Mouse (Mus musculus) adrenal gland (tissue): Measurements from ENCODE around the gene Diexf.

Source experiments
- intact Hi-C: fragments of 180-260 bp; cut with DNase I; formaldehyde crosslinking; loops from one replicate; pipeline ENCODE4 v1.15.1; 2025

Diexf gene

DNA sequence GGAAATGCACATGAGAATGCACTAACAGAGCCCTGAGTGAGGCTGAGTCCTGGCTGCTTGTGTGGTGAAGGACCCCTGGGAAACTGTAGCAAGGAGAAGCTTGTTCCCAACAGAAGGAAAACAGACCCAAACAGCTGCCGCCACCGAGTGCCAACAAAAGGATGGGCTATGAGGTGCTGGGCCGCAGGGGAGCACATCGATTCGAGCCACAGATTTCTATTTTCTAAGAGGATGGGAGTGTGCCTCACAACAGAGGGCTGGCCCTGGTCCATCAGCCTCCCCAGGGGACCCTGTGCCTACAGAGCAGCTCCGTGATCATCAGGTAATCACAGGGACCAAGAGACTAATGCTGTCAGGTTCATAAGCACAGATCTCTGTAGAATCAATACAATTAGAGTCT is 40.9 kb downstream of the Diexf start:
- intact Hi-C loops: no loop called here

DNA sequence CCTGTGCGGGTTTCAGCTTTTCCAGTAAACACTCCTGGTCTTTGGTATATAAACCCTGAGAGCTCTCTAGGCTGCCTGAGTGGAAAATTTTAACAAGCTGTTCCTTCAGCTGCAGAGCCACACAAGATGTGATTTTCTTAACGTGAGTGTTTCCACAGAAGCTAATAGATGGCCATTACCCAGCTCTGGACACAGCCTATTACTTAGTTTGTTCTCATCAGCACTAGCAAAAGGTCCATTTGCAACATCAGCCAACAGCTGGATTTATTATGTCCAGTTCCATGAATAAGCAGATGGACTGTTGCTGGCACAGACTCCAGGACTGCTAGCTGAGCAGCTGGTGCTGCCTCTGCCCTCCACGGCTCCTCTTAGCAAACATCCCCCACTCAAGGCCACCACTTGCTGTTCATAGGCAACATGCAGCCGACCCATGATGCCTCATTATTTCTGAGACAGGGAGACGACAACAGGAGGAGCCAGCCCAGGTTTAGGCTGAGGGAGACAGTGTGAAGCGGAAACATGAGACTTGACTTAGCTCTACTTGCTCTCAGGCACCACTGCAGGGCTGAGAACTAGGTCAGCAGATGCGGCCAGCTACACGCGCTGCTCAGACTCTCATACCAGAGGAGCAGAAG is 43.1 kb downstream of the Diexf start:
- intact Hi-C loops: no loop called here

DNA sequence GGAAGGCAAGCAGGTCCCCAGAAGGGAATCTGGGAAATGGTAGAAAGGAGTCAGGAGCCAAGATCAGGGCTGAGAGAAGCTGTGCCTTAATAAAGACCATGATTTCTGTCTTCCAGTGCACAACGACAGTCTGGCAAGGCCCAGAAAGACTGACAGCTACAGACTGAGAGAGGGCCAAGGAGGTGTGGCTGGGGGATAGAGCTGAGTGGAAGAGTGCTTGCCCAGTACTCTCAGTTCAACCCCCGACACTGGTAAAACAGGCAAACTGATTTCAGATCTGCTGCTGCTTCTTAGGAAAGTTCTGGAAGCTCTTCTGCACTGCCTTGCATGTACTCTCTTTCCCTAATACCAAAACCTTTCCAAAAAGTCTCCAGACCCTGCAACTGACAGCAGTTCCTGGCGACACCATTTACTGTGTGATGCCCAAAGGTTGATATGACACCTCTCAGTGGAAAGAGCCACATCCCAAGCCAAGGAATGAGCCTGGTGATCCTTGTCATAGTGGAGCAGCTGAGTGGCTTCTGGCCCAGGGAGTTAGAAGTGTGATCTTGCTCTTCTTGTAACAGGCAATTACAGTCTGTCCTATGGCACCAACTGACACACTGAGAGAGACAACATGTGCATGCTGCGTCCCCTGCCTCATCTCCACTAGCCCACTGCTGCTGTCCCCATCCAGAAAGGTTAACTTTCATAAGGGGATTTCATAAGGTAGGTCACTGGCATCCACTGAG is 43.8 kb downstream of the Diexf start:
- intact Hi-C loops: no loop called here

DNA sequence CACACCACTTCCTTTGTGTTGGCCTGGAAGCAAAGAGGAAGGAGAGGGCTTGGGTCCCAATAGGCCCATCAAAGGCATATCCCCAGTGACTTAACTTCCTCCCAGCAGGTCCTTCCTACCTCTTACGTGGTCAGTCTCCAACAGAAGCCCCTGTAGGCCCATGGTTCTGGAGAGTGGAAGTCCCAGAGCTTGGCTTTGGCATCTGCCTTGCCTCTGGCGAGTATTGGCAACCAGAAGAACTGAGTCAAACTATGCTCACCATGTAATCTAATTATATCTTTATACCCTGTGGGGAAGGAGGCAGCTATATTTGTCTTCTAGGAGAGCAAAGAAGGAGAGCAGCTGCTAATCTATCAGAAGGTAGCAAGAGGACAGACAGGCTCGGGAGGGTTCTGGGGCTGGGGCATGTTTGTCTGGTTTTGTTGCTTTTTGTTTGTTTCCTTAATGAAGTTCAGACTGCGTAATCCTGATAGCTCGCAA is 44.5 kb downstream of the Diexf start:
- intact Hi-C loops: no loop called here

DNA sequence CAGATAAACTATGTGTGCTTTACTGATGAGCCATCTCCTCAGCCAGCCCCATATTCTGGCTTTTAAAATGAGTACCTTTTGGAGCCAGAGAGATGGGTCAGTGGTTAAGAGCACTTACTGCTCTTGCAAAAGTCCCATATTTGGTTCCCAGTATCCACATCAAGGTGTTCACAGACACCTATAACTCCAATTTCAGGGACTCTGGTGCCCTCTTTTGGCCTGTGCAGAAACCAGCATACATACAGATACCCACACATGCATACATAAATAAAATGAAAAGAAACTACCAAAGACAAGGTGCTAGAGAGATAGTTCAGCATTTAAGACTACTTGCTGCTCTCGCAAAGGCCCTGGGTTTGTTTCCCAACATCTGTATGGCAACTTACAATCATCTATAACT is 46.1 kb downstream of the Diexf start:
- intact Hi-C loops: loop anchor here (5.0 kb wide), 1 partner anchor 47 kb away; the partner anchor contains the start of gene Syt14

DNA sequence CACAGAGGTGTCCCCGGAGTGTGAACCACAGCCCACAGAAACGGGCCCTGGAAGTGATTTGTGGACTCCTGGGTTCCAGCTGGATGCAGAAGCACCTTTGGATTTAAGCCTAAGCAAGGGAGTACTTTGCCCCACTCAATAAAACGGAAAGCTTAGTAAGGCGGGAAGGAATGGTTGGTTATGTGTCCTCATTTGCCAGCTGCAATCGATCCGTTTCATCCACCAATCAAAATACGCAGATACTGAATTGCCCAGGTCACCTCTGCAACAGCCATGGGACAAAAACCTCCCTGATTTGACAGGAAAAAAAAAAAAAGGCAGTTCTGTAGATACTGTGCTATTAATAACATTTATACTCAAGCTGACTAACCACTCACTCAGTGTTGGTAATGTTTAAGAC is 47.0 kb downstream of the Diexf start:
- intact Hi-C loops: loop anchor here (5.0 kb wide), 1 partner anchor 46 kb away; the partner anchor contains the start of gene Syt14

DNA sequence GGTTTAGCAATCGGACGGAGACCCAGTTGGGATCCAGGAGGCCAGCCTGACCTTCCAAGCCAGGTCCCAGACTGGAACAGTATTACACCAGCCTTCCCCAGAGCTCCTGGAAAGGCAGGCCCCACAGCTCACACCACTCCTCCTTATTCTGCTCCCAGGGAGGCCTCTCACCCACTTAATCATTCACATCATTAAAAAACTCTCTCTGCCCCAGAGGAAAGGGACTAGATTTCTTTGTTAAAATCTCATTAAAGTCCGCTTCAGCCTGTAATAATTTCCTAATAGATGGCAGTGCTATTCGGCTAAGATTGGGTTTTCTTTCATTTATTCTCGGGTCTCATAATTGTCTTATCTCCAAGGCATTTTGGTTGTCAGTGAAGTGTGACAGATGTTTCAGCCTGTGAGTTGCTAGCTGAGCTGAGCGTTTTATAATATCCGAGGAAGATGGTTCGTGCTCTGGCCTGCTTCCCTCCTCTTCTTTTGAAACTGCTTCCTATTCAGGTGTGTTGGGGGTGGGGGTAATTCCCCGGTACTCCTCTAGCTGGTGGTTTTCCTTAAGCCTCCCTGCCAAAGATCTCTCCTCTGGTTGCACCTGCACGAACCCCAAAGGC is 47.7 kb downstream of the Diexf start:
- intact Hi-C loops: loop anchor here (5.0 kb wide), 1 partner anchor 45 kb away; the partner anchor contains the start of gene Syt14

DNA sequence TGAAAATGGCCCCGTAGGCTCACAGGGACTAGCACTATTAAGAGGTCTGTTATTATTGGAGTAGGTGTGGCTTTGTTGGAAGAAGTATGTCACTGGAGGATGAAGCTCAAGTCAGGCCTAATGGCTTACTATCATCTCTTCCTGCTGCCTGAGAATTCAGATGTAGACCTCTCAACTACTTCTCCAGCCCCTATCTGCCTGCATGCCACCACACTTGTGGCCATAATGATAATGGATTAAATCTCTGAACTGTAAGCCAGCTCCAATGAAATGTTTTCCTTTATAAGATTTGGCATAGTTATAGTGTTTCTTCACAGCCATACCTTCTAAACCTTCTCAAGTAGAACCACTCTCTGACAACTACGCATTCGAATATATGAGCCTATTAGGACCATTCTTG is 67.5 kb downstream of the Diexf start:
- intact Hi-C loops: no loop called here

DNA sequence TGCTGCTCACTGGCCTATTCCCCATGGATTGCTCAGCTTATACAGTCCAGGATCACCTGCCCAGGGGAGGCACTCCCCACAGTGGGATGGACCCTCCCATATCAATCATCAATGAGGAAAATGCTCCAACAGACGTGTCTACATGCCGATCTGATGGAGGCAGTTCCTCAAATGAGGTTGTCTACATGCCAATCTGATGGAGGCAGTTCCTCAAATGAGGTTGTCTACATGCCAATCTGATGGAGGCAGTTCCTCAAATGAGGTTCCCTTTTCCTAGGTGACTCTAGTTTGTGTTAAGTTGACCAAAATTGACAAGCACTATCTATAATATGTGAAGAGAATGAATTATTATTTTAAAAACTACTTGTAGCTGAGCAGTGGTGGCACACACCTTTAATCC is 69.9 kb downstream of the Diexf start:
- intact Hi-C loops: no loop called here

DNA sequence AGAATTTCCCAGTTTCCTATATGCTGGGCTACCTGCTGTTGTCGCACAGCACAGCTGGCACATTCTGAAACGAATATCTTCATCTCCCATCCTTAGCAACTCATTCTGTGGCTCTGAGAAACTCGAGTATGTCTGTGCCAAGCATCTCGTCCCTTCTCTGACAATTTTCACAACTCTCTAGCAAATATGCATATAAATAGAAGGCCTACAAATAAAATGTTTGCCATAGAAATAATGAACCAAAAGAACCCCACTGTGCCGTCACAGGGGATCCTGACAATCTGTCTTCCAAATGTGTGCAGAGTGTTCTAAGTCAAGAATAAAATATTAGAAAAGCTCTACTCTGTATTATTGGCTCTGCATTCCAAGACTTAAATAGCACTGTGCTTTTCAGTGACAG is 70.5 kb downstream of the Diexf start:
- intact Hi-C loops: no loop called here

DNA sequence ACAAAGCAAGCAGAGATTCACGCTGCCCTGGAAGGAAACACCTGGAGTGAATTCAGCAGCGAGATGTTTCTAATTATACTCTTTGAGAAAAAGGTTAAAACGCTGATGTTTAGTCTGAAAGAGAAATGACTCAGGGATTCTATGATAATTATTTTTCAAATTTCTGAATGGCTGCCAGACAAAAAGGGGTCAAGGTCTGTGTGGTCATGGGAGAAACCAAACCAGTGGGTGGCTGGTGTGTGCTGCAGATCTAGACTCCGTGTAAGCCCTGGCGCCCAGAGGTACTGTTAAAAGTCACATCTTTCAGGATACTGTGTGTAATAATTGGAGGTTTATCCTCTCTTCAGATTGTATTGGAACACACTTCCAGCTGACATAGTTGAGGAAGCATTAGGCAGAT is 75.7 kb downstream of the Diexf start:
- intact Hi-C loops: no loop called here

DNA sequence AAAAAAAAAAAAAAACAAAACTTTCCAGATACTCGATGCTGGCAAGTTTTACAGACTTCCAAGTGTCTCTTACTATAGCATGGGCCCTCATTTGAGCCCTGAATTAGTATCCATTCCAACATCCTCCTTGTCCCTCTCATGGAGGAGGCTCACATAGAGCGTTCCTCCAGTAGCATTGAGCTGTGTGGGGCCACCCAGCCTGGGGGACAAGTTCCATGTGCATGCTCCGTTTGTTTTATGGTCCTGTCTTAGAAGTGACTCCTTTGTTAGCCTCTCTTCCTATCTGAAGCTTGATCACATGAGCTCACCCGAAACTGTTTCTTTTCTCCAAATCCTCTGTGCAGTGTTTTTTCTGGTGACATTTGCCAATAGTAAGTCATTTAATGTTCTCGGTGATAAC is 77.0 kb downstream of the Diexf start:
- intact Hi-C loops: no loop called here

DNA sequence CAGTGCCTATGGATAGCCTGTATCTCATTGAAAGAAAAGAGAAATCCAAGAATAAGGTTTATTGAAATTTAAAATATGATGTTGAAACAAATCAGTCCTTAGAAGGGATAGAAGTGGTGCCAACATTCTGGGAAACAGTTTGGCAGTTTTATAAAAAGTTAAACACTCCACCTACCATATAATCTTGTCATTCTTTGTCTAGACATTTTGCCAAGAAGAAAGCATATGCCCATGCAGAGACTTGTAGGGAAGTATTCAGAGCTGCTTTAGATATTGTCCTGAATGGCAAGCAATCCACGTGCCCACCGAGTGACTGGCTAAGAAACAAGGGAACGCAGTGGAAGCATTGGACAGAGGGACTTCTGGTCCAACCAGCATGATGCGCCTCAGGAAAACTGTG is 82.5 kb downstream of the Diexf start:
- intact Hi-C loops: no loop called here

DNA sequence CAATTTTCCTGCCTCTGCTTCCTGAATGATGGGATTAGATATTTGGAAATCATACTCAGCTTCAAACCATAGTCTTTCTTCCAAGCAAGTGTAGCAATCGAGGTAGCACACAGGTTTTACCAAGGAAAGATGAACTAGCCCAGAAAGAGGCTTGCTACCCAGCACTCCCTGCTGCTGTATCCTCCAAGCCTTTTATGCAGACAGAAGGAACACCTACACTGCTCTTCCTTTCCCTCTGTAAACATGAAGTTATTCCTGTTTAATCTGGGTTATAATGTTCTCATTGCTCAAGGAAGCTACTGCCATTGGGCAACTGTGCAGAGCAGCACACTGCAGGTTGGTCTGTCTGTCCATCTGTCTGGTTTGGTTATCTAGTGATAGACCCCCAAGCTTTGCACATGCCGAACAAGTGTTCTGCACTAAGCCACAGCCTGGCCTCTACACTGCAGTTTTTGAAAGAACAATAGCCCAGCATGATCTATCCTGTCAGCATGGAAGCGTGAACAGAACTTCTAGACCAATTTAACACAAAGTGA is 87.2 kb downstream of the Diexf start:
- intact Hi-C loops: no loop called here
